Mouse (Mus musculus) CD8-positive naive resting alpha-beta T cell, adult 2 months (primary cell): Measurements from ENCODE around the gene Exog.

Experiments
- DNase-seq, 2 experiments: peaks; one replicate each; pipeline ENCODE4 v3.0.0; 2022; ENCODE audit warnings: low read depth in 2 of 2, low spot score in 2 of 2

Gene Exog

DNA sequence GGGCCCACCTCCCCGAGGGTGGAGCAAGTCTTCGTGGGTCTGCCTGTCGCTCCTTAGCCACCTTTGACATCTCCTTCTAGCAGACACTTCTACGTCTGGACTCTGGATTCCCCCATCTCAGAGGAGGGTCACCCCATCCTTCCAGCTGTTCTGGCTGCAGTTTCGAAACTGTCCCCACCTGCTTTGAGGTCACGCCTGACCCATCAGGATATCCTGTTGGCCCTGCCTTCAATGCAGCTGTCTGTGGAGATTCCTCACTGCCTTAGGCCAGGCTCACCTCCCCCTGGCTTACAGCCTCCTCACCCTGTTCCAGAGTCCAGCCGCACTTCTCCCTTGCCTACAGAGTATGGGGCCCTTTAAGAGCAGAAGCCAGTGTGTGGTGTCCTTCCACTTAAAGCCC lies 54.1 kb downstream of the Exog start:
- DNase-seq: no peak

DNA sequence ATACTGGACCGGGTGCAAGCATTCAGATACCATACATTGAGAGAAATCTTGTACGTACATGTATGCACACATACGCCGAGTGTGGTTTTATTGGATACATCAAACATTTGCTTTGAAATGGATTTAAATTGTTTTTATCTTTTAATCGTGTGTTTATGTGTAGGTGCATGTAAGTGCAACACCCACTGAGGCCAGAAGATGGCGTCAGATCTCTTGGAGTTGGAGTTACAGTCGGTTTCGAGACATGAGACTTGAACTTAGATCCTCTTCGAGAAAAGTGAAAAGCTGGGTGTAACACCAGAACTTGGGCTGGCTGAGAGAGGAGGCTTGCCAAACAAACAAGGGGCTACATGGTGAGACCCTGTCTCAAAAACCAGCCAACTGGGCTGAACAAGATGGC lies 58.9 kb downstream of the Exog start:
- no peak for DNase-seq

DNA sequence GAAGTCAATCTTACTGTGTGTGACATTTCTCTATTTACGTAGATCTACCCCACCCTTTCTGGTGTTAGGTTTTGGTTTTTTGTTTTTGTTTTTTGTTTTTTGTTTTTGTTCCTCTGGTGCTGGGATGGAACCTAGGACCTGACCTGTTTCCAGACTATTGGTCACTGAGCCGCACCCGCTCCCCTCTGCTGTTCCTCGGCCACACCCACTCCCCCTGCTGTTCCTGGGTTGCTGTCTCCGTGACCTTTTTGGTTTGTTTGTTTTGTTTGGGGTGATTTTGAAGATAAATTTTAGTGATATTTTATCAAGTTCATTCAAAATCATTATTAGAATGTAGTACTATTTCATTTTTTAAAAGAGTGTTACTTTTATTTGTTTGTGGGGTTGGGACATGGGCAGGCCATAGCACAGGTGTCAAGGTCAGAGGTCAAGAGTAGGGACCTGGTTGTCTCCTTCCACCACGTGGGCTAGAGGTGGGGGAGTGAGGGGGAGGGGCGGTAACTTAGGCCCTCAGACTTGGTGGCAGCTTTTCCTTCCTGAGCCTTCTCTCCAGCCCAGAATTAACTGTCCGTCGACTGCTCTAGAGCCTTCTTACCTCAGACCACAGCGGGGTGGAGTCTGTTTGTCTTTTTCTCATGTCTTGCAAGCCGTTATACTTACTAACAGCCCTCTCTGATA lies 60.4 kb downstream of the Exog start:
- DNase-seq: no peak

DNA sequence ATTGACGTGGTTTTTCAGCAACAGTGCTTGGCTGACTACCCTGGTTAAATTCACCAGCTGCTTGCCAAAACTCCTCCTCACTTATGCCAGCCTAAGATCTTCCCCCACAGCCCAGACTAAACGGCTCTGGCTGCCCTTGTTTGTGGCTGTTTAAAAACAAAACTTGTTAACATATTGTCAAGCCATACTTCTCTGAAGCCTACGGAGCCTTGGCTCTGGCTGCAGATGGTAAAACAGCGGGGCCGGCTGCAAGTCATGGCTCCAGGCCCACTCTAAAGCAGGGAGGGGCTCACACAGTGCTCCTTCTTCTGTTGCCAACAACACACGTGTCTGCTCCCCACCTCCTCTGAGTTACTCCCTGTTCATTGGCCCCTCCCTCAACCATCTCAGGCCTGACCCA lies 66.2 kb downstream of the Exog start:
- no peak for DNase-seq

DNA sequence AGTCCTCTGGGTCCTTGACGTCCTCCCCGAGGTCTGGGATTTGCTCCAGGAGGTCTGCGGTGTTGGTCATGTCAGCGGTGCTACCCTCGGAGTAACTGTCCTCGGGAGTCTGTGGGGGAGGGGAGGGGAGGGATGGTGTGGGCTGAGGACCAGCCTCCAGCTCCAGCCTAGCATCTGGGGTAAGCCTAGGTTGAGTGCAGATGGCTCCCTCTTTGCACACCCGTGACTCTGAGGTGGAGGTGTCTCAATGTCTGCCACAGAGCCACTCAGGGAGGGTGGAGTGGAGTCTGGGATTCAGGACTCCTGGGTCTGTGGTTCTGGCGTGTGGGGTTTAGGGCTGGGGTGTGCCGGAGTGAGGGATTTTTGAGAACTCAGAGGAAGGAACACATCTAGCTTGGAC lies 68.2 kb downstream of the Exog start:
- DNase-seq: no peak

DNA sequence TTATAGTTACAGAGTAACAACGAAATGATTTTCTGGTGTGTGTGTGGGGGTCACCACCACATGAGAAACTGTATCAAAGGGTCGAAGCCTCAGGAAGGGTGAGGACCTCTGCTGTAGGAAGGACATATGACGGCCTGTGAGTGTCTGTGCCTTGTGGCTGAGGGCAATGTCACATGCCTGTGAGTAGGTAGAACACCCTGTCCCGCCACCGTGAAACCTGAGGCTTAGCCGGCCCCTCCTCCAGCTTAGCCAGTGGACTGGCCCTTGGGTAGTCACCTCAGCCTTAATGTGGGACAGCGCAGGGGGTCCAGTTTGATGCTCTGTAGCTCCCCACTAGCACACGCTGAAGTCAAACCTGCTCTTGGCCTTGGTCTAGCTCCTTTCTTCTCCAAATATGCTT lies 69.1 kb downstream of the Exog start:
- DNase-seq: no peak

DNA sequence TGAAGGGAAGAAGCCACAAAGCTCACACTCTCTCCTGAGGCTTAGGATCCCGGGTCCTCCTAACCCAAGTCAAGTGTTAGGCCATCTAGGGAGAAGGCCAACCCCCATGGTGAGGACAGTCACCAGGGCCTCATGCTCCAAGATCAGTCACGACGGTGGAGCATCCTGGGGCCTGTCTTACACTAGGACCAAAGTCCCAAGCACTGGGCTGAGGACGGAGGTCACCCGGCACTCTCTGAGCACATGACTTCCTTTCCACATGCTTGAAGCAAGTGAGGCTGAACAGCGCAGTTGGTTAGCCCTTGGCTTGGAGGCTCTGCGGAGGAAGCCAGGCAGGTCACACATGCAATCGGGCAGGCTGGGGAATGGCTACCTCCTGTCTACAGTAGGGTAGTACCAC lies 70.2 kb downstream of the Exog start:
- DNase-seq: no peak
